Mouse (Mus musculus): ENCODE data around the gene Ggct. TPM values are rescaled to one million over a fixed set of nuclear protein-coding genes. Genes with fewer than 3 reads are reported as not detected.

Gene Ggct
- 68.3 TPM for polyA plus RNA-seq (2014; fragmentation: Illumina TruSeq; extraction: RNeasy Lipid Tissue Mini Kit (QIAGEN cat#74804))

GRCm38 (mm10) chr6:54992734-54993260 is at the start of gene Ggct:
TSS of gene Ggct (minus strand) at chr6:54992950.

GRCm38 (mm10) chr6:55037799-55038670 is 45.3 kb upstream of the Ggct start, which contains the start of gene Gars:
TSS of gene Gars (plus strand) at chr6:55038007.

GRCm38 (mm10) chr6:54972111-54972928 is 20.4 kb downstream of the Ggct start, which contains the start of gene Nod1:
TSS of gene Nod1 (minus strand) at chr6:54972612.

Other genes with a start within 250 kb of the Ggct start
- 131 TPM for gene Znrf2, start 176.0 kb downstream of the Ggct start, polyA plus RNA-seq (2014; fragmentation: Illumina TruSeq; extraction: RNeasy Lipid Tissue Mini Kit (QIAGEN cat#74804))
- 11.6 TPM for gene Nod1, start 20.3 kb downstream of the Ggct start, polyA plus RNA-seq (2014; fragmentation: Illumina TruSeq; extraction: RNeasy Lipid Tissue Mini Kit (QIAGEN cat#74804))
- gene Gars, start 45.1 kb upstream of the Ggct start, polyA plus RNA-seq (2014; fragmentation: Illumina TruSeq; extraction: RNeasy Lipid Tissue Mini Kit (QIAGEN cat#74804)) = 126 TPM
- not detected for gene Crhr2, start 140.1 kb upstream of the Ggct start, polyA plus RNA-seq (2014; fragmentation: Illumina TruSeq; extraction: RNeasy Lipid Tissue Mini Kit (QIAGEN cat#74804))
- gene Inmt, start 182.1 kb upstream of the Ggct start, polyA plus RNA-seq (2014; fragmentation: Illumina TruSeq; extraction: RNeasy Lipid Tissue Mini Kit (QIAGEN cat#74804)) = 4.4 TPM
- 5.2 TPM for gene Mindy4, start 210.4 kb upstream of the Ggct start, polyA plus RNA-seq (2014; fragmentation: Illumina TruSeq; extraction: RNeasy Lipid Tissue Mini Kit (QIAGEN cat#74804))